Mouse (Mus musculus) forebrain, embryonic 11.5 days (tissue): ENCODE data around the gene Nfkbil1. TPM values are rescaled to one million over a fixed set of nuclear protein-coding genes. Genes with fewer than 3 reads are reported as not detected.
A peak's percentile ranks its signal among the peaks of the same experiment; 100 is the strongest.

Experiments
- ATAC-seq: fragments of 200-750 bp; cut with Nextera tagmentation; replicated peaks from 2 replicates; pipeline ENCODE4 v1.8.0; 2017; ENCODE audit warnings: moderate TSS enrichment; ENCODE audit not compliant: low FRiP score
- DNase-seq: peaks from one replicate; pipeline ENCODE4 v3.0.0-alpha.2; 2017; ENCODE audit warnings: low spot score
- H3K27ac ChIP-seq: fragments of 300-500 bp; sonication (generic); 2 replicates; pipeline ENCODE4 v1.5.1; 2014; ENCODE audit warnings: low read depth, low read length
- H3K27me3 ChIP-seq: fragments of 300-500 bp; sonication (generic); 2 replicates; pipeline ENCODE4 v1.6.1; 2014; ENCODE audit warnings: mild to moderate bottlenecking, low read length, mixed read lengths; ENCODE audit not compliant: control insufficient read depth, insufficient read depth
- H3K36me3 ChIP-seq: fragments of 300-500 bp; sonication (generic); 2 replicates; pipeline ENCODE4 v1.6.1; 2014; ENCODE audit warnings: mild to moderate bottlenecking, low read length, moderate library complexity, mixed read lengths; ENCODE audit not compliant: control insufficient read depth, insufficient read depth
- H3K4me1 ChIP-seq: fragments of 300-500 bp; sonication (generic); replicated peaks from 2 replicates; pipeline ENCODE4 v1.6.1; 2014; ENCODE audit warnings: low read length, mixed read lengths; ENCODE audit not compliant: control insufficient read depth, insufficient read depth
- H3K4me2 ChIP-seq: fragments of 300-500 bp; sonication (generic); 2 replicates; pipeline ENCODE4 v1.6.1; 2014; ENCODE audit warnings: low read depth, mild to moderate bottlenecking, low read length, moderate library complexity, mixed read lengths; ENCODE audit not compliant: severe bottlenecking
- H3K4me3 ChIP-seq: fragments of 300-500 bp; sonication (generic); 2 replicates; pipeline ENCODE4 v1.5.1; 2014; ENCODE audit warnings: low read depth, low read length
- H3K9ac ChIP-seq: fragments of 300-500 bp; sonication (generic); 2 replicates; pipeline ENCODE4 v1.6.1; 2014; ENCODE audit warnings: low read length
- H3K9me3 ChIP-seq: fragments of 300-500 bp; sonication (generic); 2 replicates; pipeline ENCODE4 v1.6.1; 2016; ENCODE audit warnings: low read length, mixed read lengths; ENCODE audit not compliant: control insufficient read depth
- WGBS: fragments of 180-500 bp; shearing (Covaris S2); extraction: QIAGEN DNeasy Blood & Tissue Kit; methylation state at CpG from one replicate; pipeline ENCODE4 v1.1.7; 2014; 5-methylcytosine and 5-hydroxymethylcytosine counted together
- polyA plus RNA-seq: library from polyadenylated mRNA; unstranded; fragments of >200 nt; fragmentation: Nextera tagmentation; extraction: Ambion mirVana; gene quantifications from 2 replicates; pipeline ENCODE4 v1.2.1, GENCODE M21; 2014

Nfkbil1 gene
- polyA plus RNA-seq, 1 experiment from 2014 or later = 4.3 TPM

- H3K27ac ChIP-seq = no peak overlapping the region
- H3K9ac ChIP-seq = no peak overlapping the region
- H3K4me2 ChIP-seq = no peak overlapping the region
- H3K36me3 ChIP-seq = no peaks in the 10 kb centered on the region
- peaks cover 2% of the 10 kb centered on the region; the same call in 1 of the 2 replicates for H3K27me3 ChIP-seq
- no peak overlapping the region for H3K4me3 ChIP-seq
- no peak for DNase-seq
- H3K4me1 ChIP-seq = no peaks in the 10 kb centered on the region
- H3K9me3 ChIP-seq = no peaks in the 10 kb centered on the region
- no peak for ATAC-seq
- 80% methylated on average over 1 of the region's 1 CpGs for WGBS
Observed at GRCm38 (mm10) chr17:35267399-35268086, 32.0 kb upstream of the Nfkbil1 start.

DNA sequence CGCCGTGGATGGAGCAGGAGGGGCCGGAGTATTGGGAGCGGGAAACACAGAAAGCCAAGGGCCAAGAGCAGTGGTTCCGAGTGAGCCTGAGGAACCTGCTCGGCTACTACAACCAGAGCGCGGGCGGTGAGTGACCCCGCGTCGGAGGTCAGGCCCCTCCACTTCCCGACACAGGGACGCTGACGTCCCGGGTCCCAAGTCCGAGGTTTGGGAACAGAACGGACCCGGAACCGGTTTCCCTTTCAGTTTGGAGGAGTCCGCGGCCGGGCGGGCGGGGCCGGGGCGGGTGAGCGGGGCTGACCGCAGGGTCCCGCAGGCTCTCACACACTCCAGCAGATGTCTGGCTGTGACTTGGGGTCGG is 27.9 kb upstream of the Nfkbil1 start:
- H3K9ac ChIP-seq = peak overlapping the region; percentile 67
- no peaks in the 10 kb centered on the region for H3K9me3 ChIP-seq
- no peak overlapping the region for H3K27ac ChIP-seq
- ATAC-seq (peak; percentile 36; the same call in 1 of the 2 replicates), DNase-seq (no peak)
- WGBS = 3% methylated on average over 31 of the region's 31 CpGs
- peak overlapping the region; percentile 97 for H3K4me2 ChIP-seq
- no peaks in the 10 kb centered on the region for H3K4me1 ChIP-seq
- H3K4me3 ChIP-seq = peak overlapping the region; percentile 63
- H3K27me3 ChIP-seq = peaks cover 2% of the 10 kb centered on the region; the same call in 1 of the 2 replicates
- H3K36me3 ChIP-seq = no peaks in the 10 kb centered on the region

DNA sequence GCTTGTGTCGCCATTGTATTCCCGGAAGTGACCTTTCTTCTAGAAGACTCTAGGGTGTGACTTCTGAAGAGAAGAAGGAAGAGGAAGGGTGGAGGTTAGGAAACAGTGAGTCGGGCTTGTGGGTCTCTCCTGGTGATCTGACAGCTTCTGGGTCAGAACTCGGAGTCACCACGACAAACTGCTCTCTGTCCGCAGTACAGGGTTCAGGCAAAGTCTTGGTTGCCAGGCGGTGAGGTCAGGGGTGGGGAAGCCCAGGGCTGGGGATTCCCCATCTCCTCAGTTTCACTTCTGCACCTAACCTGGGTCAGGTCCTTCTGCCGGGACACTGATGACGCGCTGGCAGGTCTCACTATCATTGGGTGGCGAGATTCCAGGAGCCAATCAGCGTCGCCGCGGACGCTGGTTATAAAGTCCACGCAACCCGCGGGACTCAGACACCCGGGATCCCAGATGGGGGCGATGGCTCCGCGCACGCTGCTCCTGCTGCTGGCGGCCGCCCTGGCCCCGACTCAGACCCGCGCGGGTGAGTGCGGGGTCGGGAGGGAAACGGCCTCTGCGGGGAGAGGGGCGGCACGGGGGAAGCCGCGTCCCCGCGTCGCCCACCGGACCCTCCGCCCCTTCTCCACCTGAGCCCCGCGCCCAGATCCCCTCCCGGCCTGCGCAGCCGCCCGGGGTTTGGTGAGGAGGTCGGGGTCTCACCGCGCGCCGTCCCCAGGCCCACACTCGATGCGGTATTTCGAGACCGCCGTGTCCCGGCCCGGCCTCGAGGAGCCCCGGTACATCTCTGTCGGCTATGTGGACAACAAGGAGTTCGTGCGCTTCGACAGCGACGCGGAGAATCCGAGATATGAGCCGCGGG is 27.3 kb upstream of the Nfkbil1 start, which contains the start of gene H2-D1:
Gene H2-D1 (plus strand): TSS at position 67 of the 859 bp plus-strand sequence.
- DNase-seq (peak; percentile 91), ATAC-seq (peak; percentile 91)
- H3K27me3 ChIP-seq = peaks cover 2% of the 10 kb centered on the region; the same call in 1 of the 2 replicates
- H3K4me1 ChIP-seq = no peaks in the 10 kb centered on the region
- H3K27ac ChIP-seq = no peak within 1 kb of the TSS
- H3K9ac ChIP-seq = peak within 1 kb of the TSS; percentile 67
- H3K4me3 ChIP-seq = peak within 1 kb of the TSS; percentile 63
- H3K4me2 ChIP-seq = peak within 1 kb of the TSS; percentile 97
- under 1% methylated on average over 68 of the region's 73 CpGs for WGBS
- no peaks in the 10 kb centered on the region for H3K9me3 ChIP-seq
- no peaks in the 10 kb centered on the region for H3K36me3 ChIP-seq

DNA sequence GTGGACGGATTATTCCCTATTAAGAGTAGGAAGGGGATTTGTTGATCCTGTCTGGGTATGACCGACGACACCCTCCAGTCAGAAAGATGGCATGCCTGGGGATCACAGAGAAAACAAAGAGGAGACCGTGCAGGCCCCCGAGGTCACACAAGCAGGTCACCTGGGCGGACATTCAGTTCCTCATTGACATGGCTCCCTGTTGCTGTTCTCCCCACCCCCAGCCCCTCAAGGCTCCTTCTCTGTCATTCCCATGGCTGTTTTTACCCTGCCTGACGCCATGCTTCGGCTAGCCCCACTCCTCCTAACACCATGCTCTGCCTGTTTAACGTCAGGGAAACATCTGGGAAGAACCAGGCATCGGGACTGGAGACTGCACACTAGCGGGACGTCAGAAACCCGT is 26.1 kb upstream of the Nfkbil1 start:
- no peaks in the 10 kb centered on the region for H3K4me1 ChIP-seq
- no peak overlapping the region for H3K4me3 ChIP-seq
- ATAC-seq = no peak
- H3K9me3 ChIP-seq = no peaks in the 10 kb centered on the region
- no peaks in the 10 kb centered on the region for H3K36me3 ChIP-seq
- no peak for DNase-seq
- H3K27ac ChIP-seq = no peak overlapping the region
- H3K4me2 ChIP-seq = no peak overlapping the region
- peaks cover 2% of the 10 kb centered on the region; the same call in 1 of the 2 replicates for H3K27me3 ChIP-seq
- 75% methylated on average over 13 of the region's 13 CpGs for WGBS
- no peak overlapping the region for H3K9ac ChIP-seq

DNA sequence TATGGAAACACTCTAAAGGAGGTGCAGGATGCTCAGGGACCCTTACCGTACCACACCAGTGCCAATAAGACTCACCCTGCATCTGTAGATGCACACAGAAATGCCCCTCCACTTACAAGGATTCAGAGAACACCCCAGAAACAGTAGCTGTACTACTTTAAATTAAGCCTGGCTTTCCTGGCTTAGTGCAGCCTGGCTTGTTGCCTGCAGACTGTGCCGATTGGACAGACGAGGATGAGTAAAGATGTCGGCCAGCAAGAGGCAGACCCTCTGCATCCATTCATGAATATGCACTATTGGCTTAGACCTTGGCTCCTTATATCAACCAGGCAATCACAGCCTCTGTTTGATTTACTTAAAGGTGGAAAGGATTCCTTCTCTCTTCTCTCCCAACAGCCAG is 24.0 kb upstream of the Nfkbil1 start:
- ATAC-seq (no peak), DNase-seq (no peak)
- H3K9ac ChIP-seq = no peak overlapping the region
- 88% methylated on average over 4 of the region's 4 CpGs for WGBS
- H3K9me3 ChIP-seq = no peaks in the 10 kb centered on the region
- no peak overlapping the region for H3K4me2 ChIP-seq
- no peak overlapping the region for H3K4me3 ChIP-seq
- H3K36me3 ChIP-seq = no peaks in the 10 kb centered on the region
- no peaks in the 10 kb centered on the region for H3K4me1 ChIP-seq
- H3K27ac ChIP-seq = no peak overlapping the region
- H3K27me3 ChIP-seq = peaks cover 2% of the 10 kb centered on the region; the same call in 1 of the 2 replicates

- H3K9ac ChIP-seq = no peak overlapping the region
- DNase-seq (no peak), ATAC-seq (no peak)
- H3K4me3 ChIP-seq = no peak overlapping the region
- H3K27ac ChIP-seq = no peak overlapping the region
- no peaks in the 10 kb centered on the region for H3K36me3 ChIP-seq
- H3K9me3 ChIP-seq = no peaks in the 10 kb centered on the region
- 66% methylated on average over 13 of the region's 14 CpGs for WGBS
- H3K27me3 ChIP-seq = peaks cover 2% of the 10 kb centered on the region; the same call in 1 of the 2 replicates
- no peak overlapping the region for H3K4me2 ChIP-seq
- H3K4me1 ChIP-seq = no peaks in the 10 kb centered on the region
Observed at GRCm38 (mm10) chr17:35258492-35259478, 23.2 kb upstream of the Nfkbil1 start.

DNA sequence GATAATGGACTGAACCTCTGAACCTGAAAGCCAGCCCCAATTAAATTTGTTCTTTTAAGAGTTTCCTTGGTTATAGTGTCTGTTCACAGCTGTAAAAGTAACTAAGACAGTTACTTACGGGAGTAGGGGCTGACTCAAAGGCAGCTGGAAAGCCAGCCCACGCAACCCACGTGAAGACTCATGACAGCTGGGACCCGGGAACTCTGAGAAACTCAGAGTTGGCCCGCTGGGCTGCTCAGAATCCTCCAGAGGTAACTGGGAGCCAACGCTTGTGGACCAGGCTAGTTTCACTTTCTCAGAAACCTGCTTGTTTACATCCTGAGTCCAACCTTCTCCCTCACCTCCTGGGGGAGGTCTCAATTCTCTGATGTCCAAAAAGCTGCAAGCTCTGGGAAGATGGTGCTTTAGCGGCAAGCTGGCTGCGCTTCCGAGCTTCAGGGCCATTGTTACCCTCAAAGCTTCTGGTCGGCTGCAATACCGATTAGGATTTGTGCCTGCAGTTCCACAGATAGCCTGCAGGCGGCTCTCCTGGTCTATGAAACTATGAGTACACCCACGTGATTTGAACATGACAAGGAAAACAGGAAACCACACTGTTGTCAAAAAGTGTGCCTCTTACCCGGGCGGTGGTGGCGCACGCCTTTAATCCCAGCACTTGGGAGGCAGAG is 22.4 kb upstream of the Nfkbil1 start:
- Histone ChIP-seq H3K4me3 (no peak overlapping the region), H3K4me2 (peak overlapping the region; percentile 35), H3K9ac (peak overlapping the region; percentile 9), H3K36me3 (peaks cover under 1% of the 10 kb centered on the region; the same call in 1 of the 2 replicates), H3K4me1 (no peaks in the 10 kb centered on the region), H3K27me3 (no peaks in the 10 kb centered on the region), H3K9me3 (no peaks in the 10 kb centered on the region), H3K27ac (no peak overlapping the region)
- DNase-seq (peak; percentile 93), ATAC-seq (no peak)
- WGBS = 17% methylated on average over 17 of the region's 17 CpGs
